Mouse (Mus musculus): ENCODE data around the gene Myh6.
"Not testable (repeated sequence)": the region's sequence is repeated elsewhere in the genome, so short reads cannot be mapped to it uniquely, and the experiment has no call there.

Gene Myh6

GRCm38 (mm10) chr14:54994869-54995186, 28.1 kb upstream of the Myh6 start:
- no peak for DNase-seq (ENCODE audit: low spot score)

GRCm38 (mm10) chr14:54994136-54994868, 27.6 kb upstream of the Myh6 start, which contains the start of gene Myh7:
Myh7 (minus strand) TSS chr14:54994626.
- DNase-seq (ENCODE audit: low spot score) = no peak

DNA sequence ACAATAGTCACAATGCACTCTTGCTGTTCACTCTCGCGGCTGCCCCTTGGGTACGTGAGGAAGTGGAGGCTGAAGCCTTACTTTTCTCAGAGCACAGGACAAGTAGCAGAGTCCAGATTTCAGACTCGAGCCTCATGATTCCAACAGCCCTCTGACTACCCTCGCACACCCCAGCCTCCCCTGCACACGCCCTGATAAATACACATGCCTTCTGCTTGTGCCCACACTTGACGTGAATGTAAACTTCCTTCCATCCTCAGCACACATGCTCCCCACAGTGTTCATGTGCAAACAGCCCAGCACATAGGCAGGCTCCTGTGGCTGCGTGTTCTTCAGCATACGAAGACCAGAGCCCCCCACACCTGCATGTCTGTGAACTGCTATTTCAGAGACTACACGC, 26.9 kb upstream of the Myh6 start:
- no peak for DNase-seq (ENCODE audit: low spot score)

DNA sequence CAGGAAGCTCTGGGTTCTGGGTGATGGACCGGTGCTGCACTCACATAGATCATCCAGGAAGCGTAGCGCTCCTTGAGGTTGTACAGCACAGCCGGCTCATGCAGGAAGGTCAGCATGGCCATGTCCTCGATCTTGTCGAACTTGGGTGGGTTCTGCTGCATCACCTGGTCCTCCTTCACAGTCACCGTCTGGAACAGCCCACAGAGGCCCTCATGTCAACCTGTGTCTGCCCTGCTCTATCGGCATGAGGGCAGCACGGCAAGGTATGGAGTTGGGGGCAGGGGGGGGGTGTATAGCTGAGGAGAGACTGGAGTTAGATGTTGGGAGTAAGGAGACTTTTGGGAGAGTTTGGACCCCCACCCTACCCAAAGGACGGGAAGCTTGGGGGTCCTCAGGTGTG, 25.5 kb upstream of the Myh6 start:
- no peak for DNase-seq (ENCODE audit: low spot score)

GRCm38 (mm10) chr14:54989886-54990441, 23.2 kb upstream of the Myh6 start:
- no peak for DNase-seq (ENCODE audit: low spot score)

DNA sequence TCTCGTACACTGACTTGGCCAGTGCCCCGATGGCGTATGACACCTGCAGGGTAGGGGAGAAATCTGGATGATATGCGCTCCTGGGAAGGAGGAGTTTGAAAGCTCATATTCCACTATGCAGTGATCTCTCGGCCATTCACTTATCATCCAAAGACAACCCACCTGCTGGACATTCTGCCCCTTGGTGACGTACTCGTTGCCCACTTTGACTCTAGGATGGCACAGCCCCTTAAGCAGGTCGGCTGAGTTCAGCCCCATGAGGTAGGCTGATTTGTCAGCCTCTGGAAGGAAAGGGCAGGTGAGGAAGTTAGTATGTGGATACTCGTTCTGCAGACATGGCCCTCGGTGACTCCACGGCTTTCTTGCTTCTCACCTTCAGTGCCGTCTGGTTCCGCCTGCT, 22.2 kb upstream of the Myh6 start:
- no peak for DNase-seq (ENCODE audit: low spot score)

- not testable (repeated sequence) for DNase-seq (ENCODE audit: low spot score)
Observed at GRCm38 (mm10) chr14:54988350-54988874, 21.7 kb upstream of the Myh6 start.

DNA sequence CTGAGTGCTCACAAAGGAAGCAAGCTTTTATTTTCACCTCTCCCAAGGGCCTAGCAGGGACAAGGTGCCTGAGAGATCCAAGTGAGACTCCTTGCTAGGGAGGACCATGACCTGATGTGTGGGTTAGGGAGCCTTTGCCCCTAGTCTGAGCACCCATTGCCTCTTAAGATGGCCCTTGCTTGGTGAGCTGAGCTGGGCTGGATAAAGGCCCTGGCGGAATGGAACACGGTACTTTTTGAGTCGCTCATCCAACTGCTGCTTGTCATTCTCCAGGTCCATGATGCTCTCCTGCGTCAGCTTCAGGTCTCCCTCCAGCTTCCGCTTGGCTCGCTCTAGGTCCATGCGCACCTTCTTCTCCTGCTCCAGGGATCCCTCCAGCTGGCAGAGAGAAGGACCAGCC, 15.2 kb upstream of the Myh6 start:
- no peak for DNase-seq (ENCODE audit: low spot score)

GRCm38 (mm10) chr14:54978664-54979063, 11.9 kb upstream of the Myh6 start:
- DNase-seq (ENCODE audit: low spot score) = no peak

DNA sequence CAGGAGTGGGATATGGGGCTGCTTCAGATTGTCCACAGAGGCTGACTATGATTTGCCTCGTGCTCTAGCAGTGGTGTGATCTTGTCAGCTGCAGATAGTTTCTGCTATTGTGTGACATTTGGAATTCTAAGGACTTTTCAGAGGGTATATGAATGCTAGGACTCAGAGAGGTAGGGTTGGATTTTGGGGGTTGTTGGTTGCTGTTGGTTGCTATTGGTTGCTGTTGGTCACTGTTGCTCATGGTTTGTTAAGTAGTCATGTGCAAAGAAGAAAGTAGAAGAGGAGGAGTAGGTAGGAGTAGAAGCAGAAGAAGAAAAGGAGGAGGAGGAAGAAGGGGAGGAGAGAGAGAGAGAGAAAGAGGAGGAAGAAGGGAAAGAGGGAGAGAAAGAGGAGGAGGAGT, 9.9 kb upstream of the Myh6 start, which contains the start of gene Gm17428:
Gm17428 (plus strand) TSS at position 301 of the 400 bp plus-strand sequence.
- no peak for DNase-seq (ENCODE audit: low spot score)

GRCm38 (mm10) chr14:54974068-54974791, 7.5 kb upstream of the Myh6 start:
- no peak for DNase-seq (ENCODE audit: low spot score)

DNA sequence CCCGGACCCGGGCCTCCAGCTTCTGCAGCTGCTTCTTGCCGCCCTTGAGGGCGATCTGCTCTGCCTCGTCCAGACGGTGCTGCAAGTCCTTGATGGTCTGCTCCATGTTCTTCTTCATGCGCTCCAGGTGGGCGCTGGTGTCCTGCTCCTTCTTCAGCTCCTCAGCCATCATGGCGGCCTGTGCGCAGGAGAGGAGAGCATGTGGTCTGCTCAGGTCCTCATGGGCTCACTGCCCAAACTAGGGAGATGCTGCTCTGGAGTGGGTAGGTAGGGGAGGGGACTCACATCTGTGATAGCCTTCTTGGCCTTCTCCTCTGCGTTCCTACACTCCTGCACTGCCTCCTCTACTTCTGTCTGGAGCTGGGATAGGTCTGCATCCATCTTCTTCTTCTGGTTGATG, 6.1 kb upstream of the Myh6 start:
- DNase-seq (ENCODE audit: low spot score) = not testable (repeated sequence)

GRCm38 (mm10) chr14:54968344-54968743, 1.6 kb upstream of the Myh6 start:
- no peak for DNase-seq (ENCODE audit: low spot score)

DNA sequence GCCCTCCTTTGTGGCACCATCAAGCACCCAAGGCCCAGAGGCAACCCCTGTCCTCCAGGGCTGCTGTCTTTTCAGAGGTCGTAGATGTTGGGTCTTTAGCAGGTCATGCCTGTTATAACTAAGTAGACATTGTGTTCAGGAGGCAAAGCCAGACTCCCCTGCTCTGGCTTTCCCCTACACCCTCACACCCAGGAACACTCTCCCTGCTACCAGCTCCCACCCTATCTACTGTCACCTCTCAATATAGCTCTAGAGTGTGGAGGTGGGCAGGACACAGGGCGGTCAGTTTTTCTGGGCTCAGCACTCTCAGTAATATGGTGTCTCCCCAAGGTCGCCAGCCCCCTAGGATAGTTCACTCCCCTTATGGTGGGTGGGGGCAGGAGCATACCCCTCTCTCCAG, 1.1 kb upstream of the Myh6 start:
- DNase-seq (ENCODE audit: low spot score) = no peak

DNA sequence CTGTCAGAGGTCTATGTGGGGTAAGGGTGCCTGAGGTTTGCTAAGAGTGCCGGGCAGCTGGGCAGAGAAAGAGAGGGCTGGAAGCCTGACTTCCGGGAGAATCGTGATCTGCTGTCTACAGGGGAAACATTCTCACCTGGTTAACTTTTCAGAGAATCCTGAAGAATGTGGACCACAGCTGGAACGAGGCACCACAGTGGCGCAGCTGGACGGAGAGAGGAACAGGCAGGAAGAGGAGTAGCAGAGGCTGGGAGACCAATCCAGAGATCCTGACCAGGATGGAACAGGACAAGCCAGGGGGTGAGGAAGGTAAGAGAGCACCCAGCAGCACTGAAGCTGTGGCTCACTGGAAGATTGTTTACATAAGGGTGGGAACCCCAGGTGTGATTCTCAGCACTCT, 1.1 kb downstream of the Myh6 start:
- no peak for DNase-seq (ENCODE audit: low spot score)

GRCm38 (mm10) chr14:54965044-54965443, 1.7 kb downstream of the Myh6 start:
- no peak for DNase-seq (ENCODE audit: low spot score)

DNA sequence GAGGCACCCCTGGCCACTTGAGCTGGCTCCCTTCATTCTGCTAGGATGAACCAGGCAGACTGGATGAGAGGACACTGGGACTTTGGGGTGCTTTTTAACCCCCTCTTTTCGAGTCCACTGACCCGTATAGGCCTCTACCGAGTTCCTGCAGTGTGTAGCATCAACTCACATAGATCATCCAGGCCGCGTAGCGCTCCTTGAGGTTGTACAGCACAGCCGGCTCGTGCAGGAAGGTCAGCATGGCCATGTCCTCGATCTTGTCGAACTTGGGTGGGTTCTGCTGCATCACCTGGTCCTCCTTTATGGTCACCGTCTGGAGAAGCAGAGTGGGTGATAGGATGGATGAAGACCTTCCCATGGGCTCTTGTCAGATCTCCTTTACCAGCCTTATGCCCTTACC, 3.0 kb downstream of the Myh6 start:
- DNase-seq (ENCODE audit: low spot score) = no peak

GRCm38 (mm10) chr14:54962714-54963113, 4.0 kb downstream of the Myh6 start:
- no peak for DNase-seq (ENCODE audit: low spot score)

DNA sequence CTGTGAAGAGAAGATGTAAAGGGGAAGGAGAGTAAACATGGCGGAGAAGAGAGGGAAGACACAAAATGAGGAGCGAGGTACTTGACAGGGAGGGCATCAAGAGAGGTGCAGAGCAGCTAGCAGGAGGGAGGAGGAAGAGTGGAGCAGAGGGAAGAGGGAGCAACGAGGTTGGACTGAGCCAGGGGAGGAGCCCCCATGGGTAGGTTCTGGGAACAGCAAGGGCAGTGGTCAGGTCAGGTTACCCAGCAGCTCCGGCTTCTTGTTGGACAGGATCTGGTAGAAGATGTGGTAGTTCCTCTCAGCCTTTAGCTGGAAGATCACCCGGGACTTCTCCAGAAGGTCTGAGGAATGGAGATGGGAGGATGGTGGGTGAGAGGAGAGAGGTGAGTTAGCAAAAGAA, 5.2 kb downstream of the Myh6 start:
- no peak for DNase-seq (ENCODE audit: low spot score)

- no peak for DNase-seq (ENCODE audit: low spot score)
Observed at GRCm38 (mm10) chr14:54960769-54961168, 6.0 kb downstream of the Myh6 start.

DNA sequence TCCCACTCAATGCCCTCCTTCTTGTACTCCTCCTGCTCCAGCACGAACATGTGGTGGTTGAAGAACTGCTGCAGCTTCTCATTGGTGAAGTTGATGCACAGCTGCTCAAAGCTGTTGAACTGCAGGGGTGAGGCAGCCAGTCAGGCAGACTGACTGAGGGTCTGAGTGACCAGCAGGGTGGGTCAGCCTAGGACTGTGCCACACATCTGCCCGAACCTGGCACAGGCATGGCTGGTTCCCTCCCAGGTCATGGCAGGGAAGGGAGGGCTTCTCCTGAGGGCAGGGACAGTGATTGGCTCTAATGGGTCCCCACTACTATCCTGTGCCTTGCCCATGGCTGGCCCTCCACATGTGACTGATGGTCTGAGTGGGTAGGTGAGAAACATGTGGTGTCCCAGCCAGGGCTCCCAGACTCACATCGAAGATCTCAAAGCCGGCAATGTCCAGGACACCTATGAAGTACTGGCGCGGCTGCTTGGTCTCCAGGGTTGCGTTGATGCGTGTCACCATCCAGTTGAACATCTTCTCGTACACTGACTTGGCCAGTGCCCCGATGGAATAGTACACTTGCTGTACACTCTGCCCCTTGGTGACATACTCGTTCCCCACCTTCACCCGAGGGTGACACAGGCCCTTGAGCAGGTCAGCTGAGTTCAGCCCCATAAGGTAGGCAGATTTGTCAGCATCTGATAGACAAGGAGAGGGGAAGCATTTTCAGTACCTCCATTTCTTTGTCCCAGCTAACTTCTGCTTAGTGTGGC, 6.7 kb downstream of the Myh6 start:
- DNase-seq (ENCODE audit: low spot score) = not testable (repeated sequence)

DNA sequence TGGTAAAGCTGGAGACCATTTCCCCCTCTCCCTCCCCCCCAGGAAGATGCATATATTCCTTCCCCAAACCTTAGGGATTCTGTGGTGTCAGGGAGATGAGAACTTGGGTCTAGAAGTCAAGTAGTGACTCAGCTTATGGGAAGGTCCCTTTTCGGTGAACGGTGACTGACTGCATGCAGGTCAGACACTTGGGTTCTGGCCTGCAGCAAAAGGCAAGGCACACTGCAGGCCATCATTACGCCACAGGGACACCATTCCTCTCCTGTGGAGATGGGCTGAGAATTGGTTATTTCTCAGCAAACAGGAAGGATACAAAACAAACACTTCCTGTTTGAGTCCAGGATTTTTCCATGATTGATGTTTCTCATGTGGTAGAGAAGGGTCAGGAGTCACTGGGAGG, 7.5 kb downstream of the Myh6 start:
- no peak for DNase-seq (ENCODE audit: low spot score)

Data from yolk sac, embryonic 10.5 days (tissue).